Mouse (Mus musculus) forebrain, embryonic 11.5 days (tissue): ENCODE data around the gene Racgap1. TPM values are rescaled to one million over a fixed set of nuclear protein-coding genes. Genes with fewer than 3 reads are reported as not detected.
A peak's percentile ranks its signal among the peaks of the same experiment; 100 is the strongest.

Source experiments
- ATAC-seq: fragments of 200-750 bp; cut with Nextera tagmentation; replicated peaks from 2 replicates; pipeline ENCODE4 v1.8.0; 2017; ENCODE audit warnings: moderate TSS enrichment; ENCODE audit not compliant: low FRiP score
- DNase-seq: peaks from one replicate; pipeline ENCODE4 v3.0.0-alpha.2; 2017; ENCODE audit warnings: low spot score
- H3K27ac ChIP-seq: fragments of 300-500 bp; sonication (generic); 2 replicates; pipeline ENCODE4 v1.5.1; 2014; ENCODE audit warnings: low read depth, low read length
- H3K27me3 ChIP-seq: fragments of 300-500 bp; sonication (generic); 2 replicates; pipeline ENCODE4 v1.6.1; 2014; ENCODE audit warnings: mild to moderate bottlenecking, low read length, mixed read lengths; ENCODE audit not compliant: control insufficient read depth, insufficient read depth
- H3K36me3 ChIP-seq: fragments of 300-500 bp; sonication (generic); 2 replicates; pipeline ENCODE4 v1.6.1; 2014; ENCODE audit warnings: mild to moderate bottlenecking, low read length, moderate library complexity, mixed read lengths; ENCODE audit not compliant: control insufficient read depth, insufficient read depth
- H3K4me1 ChIP-seq: fragments of 300-500 bp; sonication (generic); replicated peaks from 2 replicates; pipeline ENCODE4 v1.6.1; 2014; ENCODE audit warnings: low read length, mixed read lengths; ENCODE audit not compliant: control insufficient read depth, insufficient read depth
- H3K4me2 ChIP-seq: fragments of 300-500 bp; sonication (generic); 2 replicates; pipeline ENCODE4 v1.6.1; 2014; ENCODE audit warnings: low read depth, mild to moderate bottlenecking, low read length, moderate library complexity, mixed read lengths; ENCODE audit not compliant: severe bottlenecking
- H3K4me3 ChIP-seq: fragments of 300-500 bp; sonication (generic); 2 replicates; pipeline ENCODE4 v1.5.1; 2014; ENCODE audit warnings: low read depth, low read length
- H3K9ac ChIP-seq: fragments of 300-500 bp; sonication (generic); 2 replicates; pipeline ENCODE4 v1.6.1; 2014; ENCODE audit warnings: low read length
- H3K9me3 ChIP-seq: fragments of 300-500 bp; sonication (generic); 2 replicates; pipeline ENCODE4 v1.6.1; 2016; ENCODE audit warnings: low read length, mixed read lengths; ENCODE audit not compliant: control insufficient read depth
- WGBS: fragments of 180-500 bp; shearing (Covaris S2); extraction: QIAGEN DNeasy Blood & Tissue Kit; methylation state at CpG from one replicate; pipeline ENCODE4 v1.1.7; 2014; 5-methylcytosine and 5-hydroxymethylcytosine counted together
- polyA plus RNA-seq: library from polyadenylated mRNA; unstranded; fragments of >200 nt; fragmentation: Nextera tagmentation; extraction: Ambion mirVana; gene quantifications from 2 replicates; pipeline ENCODE4 v1.2.1, GENCODE M21; 2014

The Racgap1 gene
- polyA plus RNA-seq, 1 experiment from 2014 or later = 217 TPM

DNA sequence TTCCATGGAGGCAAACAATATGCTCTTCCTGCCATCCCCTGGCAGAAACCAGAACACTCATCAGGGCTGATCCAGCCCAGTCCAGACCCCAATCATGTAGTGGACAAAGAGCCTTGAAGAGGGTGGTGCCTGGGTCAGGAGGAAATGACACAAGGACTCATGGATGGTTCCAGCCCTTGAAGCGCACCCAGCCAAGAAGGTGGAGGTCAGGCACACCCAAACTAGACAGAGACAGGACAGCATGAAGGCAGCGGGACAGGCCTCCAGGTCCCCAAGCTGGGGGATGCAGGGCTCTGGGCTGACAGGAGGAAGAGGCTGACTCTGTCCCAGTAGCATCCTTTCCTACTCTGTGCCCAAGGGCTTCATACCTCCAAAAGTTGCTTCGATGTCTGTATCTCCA lies 64.9 kb downstream of the Racgap1 start:
- no peaks in the 10 kb centered on the region for H3K9me3 ChIP-seq
- 75% methylated on average over 3 of the region's 3 CpGs for WGBS
- no peak for ATAC-seq

DNA sequence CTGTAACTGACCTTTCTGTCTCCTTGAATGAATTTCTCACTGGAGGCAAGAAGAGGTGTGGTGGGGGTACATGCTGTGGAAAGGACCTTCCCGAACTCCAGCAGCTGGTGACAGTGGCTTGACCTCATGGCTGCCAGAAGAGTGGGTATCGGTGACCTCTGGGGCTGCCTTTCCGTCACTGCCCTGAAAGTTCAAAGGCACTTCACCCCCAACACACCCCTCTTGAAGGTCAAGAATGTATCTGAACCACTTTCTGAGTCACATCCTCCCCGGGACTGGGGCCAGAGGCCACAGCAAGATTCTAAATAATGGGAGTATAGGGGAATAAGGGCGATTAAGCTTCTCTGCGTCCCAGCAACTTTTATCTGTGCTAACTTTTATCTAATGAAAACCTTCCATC lies 65.7 kb downstream of the Racgap1 start:
- Histone ChIP-seq H3K4me1 (peaks cover 18% of the 10 kb centered on the region), H3K27me3 (peaks cover 71% of the 10 kb centered on the region), H3K36me3 (no peaks in the 10 kb centered on the region), H3K4me3 (no peak overlapping the region), H3K4me2 (no peak overlapping the region), H3K9me3 (no peaks in the 10 kb centered on the region), H3K9ac (no peak overlapping the region), H3K27ac (no peak overlapping the region)
- no peak for DNase-seq
- WGBS = 67% methylated on average over 6 of the region's 6 CpGs
- no peak for ATAC-seq

More for the DNA sequence above, 64.9 kb downstream of the Racgap1 start:
- no peak overlapping the region for H3K9ac ChIP-seq
- no peak overlapping the region for H3K4me3 ChIP-seq
- no peaks in the 10 kb centered on the region for H3K36me3 ChIP-seq
- no peak overlapping the region for H3K27ac ChIP-seq
- H3K4me2 ChIP-seq = no peak overlapping the region
- no peak for DNase-seq
- H3K27me3 ChIP-seq = peaks cover 79% of the 10 kb centered on the region
- H3K4me1 ChIP-seq = peaks cover 19% of the 10 kb centered on the region

DNA sequence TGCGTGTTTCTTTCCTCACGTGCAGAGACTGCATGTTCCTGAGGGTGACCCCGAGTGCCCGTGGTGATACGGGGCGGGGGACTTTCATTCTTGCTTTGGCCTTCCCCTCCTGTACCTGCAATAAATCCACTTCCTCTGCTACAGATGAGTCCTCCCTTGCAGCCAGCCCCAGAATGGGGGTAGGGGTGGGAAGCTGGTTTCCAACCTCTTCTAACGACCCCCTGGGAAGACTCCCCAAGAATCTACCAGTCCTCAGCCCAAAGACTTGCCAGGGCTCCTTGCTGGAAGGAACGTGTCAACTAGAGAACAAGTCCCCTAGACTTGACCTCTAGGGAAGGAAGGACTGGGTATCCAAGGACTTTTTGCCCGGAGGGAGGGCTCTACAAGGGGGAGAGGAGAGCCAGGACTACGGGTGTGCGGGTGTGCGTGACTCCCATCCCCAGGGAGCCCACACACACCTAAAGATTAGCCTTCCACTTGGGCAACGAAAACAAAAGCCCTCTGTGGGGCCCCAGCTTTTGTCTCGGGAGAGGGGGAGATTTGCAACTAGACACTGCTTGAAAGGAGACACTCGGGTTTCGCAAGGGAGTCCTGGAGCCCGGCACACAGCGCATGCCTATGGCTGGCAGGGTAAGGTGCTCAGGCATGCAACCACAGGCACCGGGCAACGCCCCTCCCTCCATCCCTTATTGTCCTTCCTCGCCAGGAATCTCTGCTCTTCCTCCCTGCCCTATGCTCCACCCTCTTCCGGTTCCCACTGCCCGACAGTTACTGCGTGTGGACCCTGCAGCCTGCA lies 66.9 kb downstream of the Racgap1 start:
- H3K36me3 ChIP-seq = no peaks in the 10 kb centered on the region
- H3K4me2 ChIP-seq = peak overlapping the region; percentile 53
- no peak overlapping the region; the same call in 1 of the 2 replicates for H3K9ac ChIP-seq
- peaks cover 12% of the 10 kb centered on the region for H3K4me1 ChIP-seq
- DNase-seq = peak; percentile 68
- no peaks in the 10 kb centered on the region for H3K9me3 ChIP-seq
- WGBS = under 1% methylated on average over 24 of the region's 24 CpGs
- H3K27me3 ChIP-seq = peaks cover 60% of the 10 kb centered on the region
- peak; percentile 51; the same call in 1 of the 2 replicates for ATAC-seq
- 0 out of 2 replicates have a peak overlapping the region, but pooled peaks have one; percentile 3 for H3K4me3 ChIP-seq
- H3K27ac ChIP-seq = no peak overlapping the region

DNA sequence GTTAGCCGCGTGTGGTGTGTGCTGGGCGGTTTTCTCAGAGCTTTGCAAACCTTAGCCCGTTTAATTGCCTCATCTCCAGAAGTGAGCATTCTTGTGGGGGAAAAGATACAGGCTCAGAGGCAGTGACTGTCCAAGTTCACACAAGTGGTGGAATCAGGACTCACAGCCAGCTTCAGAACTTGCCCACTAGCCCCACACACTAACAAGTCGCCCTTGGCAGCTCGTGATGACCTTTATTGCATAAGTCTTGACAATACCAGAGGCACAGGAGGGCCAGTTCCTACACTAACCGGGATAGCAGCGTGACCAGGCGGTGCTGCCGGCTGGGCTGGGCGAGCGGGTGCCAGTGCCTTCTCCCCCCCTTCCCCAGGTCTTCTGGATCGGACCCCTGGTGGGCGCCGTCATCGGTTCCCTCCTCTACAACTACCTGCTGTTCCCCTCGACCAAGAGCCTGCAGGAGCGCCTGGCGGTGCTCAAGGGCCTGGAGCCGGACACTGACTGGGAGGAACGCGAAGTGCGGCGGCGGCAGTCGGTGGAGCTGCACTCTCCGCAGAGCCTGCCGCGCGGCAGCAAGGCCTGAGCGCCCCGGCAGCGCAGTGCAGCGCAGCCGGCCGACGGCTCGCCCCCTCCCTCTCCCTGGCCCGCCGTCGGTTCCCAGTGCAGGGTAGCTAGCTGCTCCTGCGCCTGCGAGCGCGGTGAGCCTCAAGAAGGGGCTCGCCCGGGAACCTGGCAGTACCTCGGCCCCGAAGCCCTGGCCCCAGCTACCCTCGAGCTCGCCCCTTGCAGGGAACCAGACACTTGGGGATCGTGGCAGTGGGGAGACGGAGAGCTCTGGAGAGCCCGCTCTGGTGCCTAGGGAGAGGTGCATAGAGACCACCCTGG lies 67.8 kb downstream of the Racgap1 start:
- no peaks in the 10 kb centered on the region for H3K9me3 ChIP-seq
- 2% methylated on average over 52 of the region's 54 CpGs for WGBS
- peaks cover 51% of the 10 kb centered on the region for H3K27me3 ChIP-seq
- H3K9ac ChIP-seq = peak overlapping the region; percentile 39
- peaks cover 12% of the 10 kb centered on the region for H3K4me1 ChIP-seq
- H3K36me3 ChIP-seq = no peaks in the 10 kb centered on the region
- no peak overlapping the region for H3K27ac ChIP-seq
- H3K4me3 ChIP-seq = peak overlapping the region; percentile 26
- DNase-seq = peak; percentile 73
- 0 out of 2 replicates have a peak, but pooled peaks have one; percentile 36 for ATAC-seq
- H3K4me2 ChIP-seq = peak overlapping the region; percentile 53

DNA sequence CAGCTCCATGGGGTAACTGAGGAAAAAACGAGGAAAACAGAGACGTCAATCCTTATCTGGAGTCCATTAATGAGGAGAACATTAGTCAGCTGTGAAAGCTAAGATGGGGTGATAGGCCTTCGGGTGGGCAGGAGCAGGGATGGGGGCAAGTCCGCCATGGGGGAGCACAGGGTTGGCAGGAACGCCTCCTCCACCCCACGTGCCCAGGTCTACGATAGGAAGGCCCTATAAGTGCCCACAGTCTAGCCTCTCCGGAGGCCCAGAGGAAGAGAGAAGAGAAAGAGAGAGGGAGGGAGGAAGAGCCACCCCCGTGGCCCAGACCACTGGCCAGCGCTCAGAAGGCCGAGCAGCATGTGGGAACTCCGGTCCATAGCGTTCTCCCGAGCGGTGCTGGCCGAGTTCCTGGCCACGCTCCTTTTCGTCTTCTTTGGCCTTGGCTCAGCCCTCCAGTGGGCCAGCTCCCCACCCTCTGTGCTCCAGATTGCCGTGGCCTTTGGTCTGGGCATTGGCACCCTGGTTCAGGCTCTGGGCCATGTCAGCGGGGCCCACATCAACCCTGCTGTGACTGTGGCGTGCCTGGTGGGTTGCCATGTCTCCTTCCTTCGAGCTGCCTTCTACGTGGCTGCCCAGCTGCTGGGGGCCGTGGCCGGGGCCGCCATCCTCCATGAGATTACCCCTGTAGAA lies 72.5 kb downstream of the Racgap1 start, which contains the start of gene Aqp2:
TSS of gene Aqp2 (plus strand) at position 254 of the 684 bp plus-strand sequence.
- Histone ChIP-seq H3K4me2 (no peak within 1 kb of the TSS), H3K9me3 (no peaks in the 10 kb centered on the region), H3K27ac (no peak within 1 kb of the TSS), H3K27me3 (peaks cover 14% of the 10 kb centered on the region), H3K4me3 (no peak within 1 kb of the TSS), H3K9ac (no peak within 1 kb of the TSS), H3K36me3 (no peaks in the 10 kb centered on the region), H3K4me1 (peaks cover 5% of the 10 kb centered on the region; the same call in 1 of the 2 replicates)
- DNase-seq (no peak), ATAC-seq (no peak)
- WGBS = 87% methylated on average over 26 of the region's 26 CpGs

Other genes starting within 250 kb of the Racgap1 start
- gene Nckap5l, start 193.9 kb downstream of the Racgap1 start, polyA plus RNA-seq = 12.0 and 12.2 TPM in 2 replicates
- 20.0 and 21.5 TPM in 2 replicates for gene Bcdin3d, start 176.9 kb downstream of the Racgap1 start, polyA plus RNA-seq
- gene Faim2, start 123.5 kb downstream of the Racgap1 start, polyA plus RNA-seq = 0.21 and 0.95 TPM in 2 replicates
- not detected in 2 replicates for gene Aqp2, start 72.6 kb downstream of the Racgap1 start, polyA plus RNA-seq
- 0.17 TPM in 1 of 2 replicates, not detected in the other for gene Aqp5, start 60.9 kb downstream of the Racgap1 start, polyA plus RNA-seq
- not detected in 2 replicates for gene Aqp6, start 50.3 kb downstream of the Racgap1 start, polyA plus RNA-seq
- 3.9 and 5.3 TPM in 2 replicates for gene Asic1, start 18.7 kb upstream of the Racgap1 start, polyA plus RNA-seq
- 134 and 142 TPM in 2 replicates for gene Smarcd1, start 50.5 kb upstream of the Racgap1 start, polyA plus RNA-seq
- not detected in 2 replicates for gene Gm17349, start 53.8 kb upstream of the Racgap1 start, polyA plus RNA-seq
- gene Gpd1, start 65.9 kb upstream of the Racgap1 start, polyA plus RNA-seq = 0.35 and 0.53 TPM in 2 replicates
- gene Cox14, start 74.0 kb upstream of the Racgap1 start, polyA plus RNA-seq = 140 and 154 TPM in 2 replicates
- 59.2 and 59.7 TPM in 2 replicates for gene Cers5, start 121.2 kb upstream of the Racgap1 start, polyA plus RNA-seq
- 40.3 and 40.5 TPM in 2 replicates for gene Lima1, start 223.8 kb upstream of the Racgap1 start, polyA plus RNA-seq